In genomic region chr15:91056176-91056865, GRCm38 (mm10) we compare ENCODE assay signal across 8 mouse cellular contexts. TPM values are rescaled to one million over a fixed set of nuclear protein-coding genes. Genes with fewer than 3 reads are reported as not detected.
A peak's percentile ranks its signal among the peaks of the same experiment; 100 is the strongest.
DNase-seq lines count a peak whose midpoint lies in the region; ATAC-seq lines count a peak whose summit lies in the region.

No protein-coding gene starts in this region.

- intact Hi-C loops in left cerebral cortex, postnatal 4 days (cut with DNase I), result no loop called here

- no peaks in the 10 kb centered on the region for H3K36me3 ChIP-seq in embryonic facial prominence, embryonic 13.5 days

- peak; percentile 13 for DNase-seq in left cerebral cortex, postnatal 4 days
- DNase-seq in left cerebral cortex, adult 8-10 months (ENCODE audit: low spot score in 2 of 2), result no peak
- peak; percentile 17 for DNase-seq in kidney, postnatal 14 days
- peak; percentile 98 for DNase-seq in retina, postnatal 1 day
- DNase-seq in layer of hippocampus, postnatal 36 days, result no peak
- no peak for DNase-seq in cerebellum, adult 9-10 months
- DNase-seq in urinary bladder, postnatal 10 days (ENCODE audit: low spot score), result no peak

- peaks cover 22% of the 10 kb centered on the region for H3K4me1 ChIP-seq in embryonic facial prominence, embryonic 13.5 days

- H3K4me2 ChIP-seq in embryonic facial prominence, embryonic 13.5 days, result no peak overlapping the region

- no peak overlapping the region for H3K4me3 ChIP-seq in embryonic facial prominence, embryonic 13.5 days

- no peaks in the 10 kb centered on the region for H3K27me3 ChIP-seq in embryonic facial prominence, embryonic 13.5 days

- no peak overlapping the region for H3K27ac ChIP-seq in embryonic facial prominence, embryonic 13.5 days

- WGBS in embryonic facial prominence, embryonic 13.5 days, result 44% methylated on average over 5 of the region's 5 CpGs

- ATAC-seq in embryonic facial prominence, embryonic 13.5 days (ENCODE audit: insufficient number of reproducible peaks, insufficient read depth, low FRiP score, low TSS enrichment, low read depth), result peak; percentile 67; the same call in 1 of the 2 replicates

- H3K9ac ChIP-seq in embryonic facial prominence, embryonic 13.5 days, result no peak overlapping the region

- H3K9me3 ChIP-seq in embryonic facial prominence, embryonic 13.5 days, result no peaks in the 10 kb centered on the region

RNA-seq across cellular contexts. Expression of gene Kif21a, which starts 6.6 kb away (rescaled TPM):
- total RNA-seq in left cerebral cortex, postnatal 4 days (2021), result 10 to 100 TPM; 69.9 to 70.0 TPM
- total RNA-seq in left cerebral cortex, adult 8-10 months (2022), result 100 to 1,000 TPM; 130 to 143 (median 135) TPM
- polyA plus RNA-seq in embryonic facial prominence, embryonic 13.5 days (2015; fragmentation: Nextera tagmentation; extraction: Ambion mirVana), result 7.9 and 8.9 TPM in 2 replicates
- total RNA-seq in layer of hippocampus, postnatal 36 days (2021), result 100 to 1,000 TPM; 124 to 127 TPM

Comparison
In these comparisons a context has a peak if more than half of its experiments do, and no peak if none do; other contexts are left out.
1. DNase-seq: peak in left cerebral cortex, postnatal 4 days (single experiment), kidney, postnatal 14 days (single experiment) and retina, postnatal 1 day (single experiment); none in left cerebral cortex, adult 8-10 months (0 of 2), layer of hippocampus, postnatal 36 days (0 of 2), cerebellum, adult 9-10 months (single experiment) and urinary bladder, postnatal 10 days (single experiment).